Mouse (Mus musculus): ENCODE measurements around the gene Snta1.

Snta1 gene

GRCm38 (mm10) chr2:154407643-154408445 is at the start of gene Snta1:
Gene Snta1 (minus strand): TSS chr2:154408099.
- peak; percentile 41 for DNase-seq (ENCODE audit: low spot score)

- DNase-seq (ENCODE audit: low spot score) = no peak
Measured at GRCm38 (mm10) chr2:154456621-154457020, 48.7 kb upstream of the Snta1 start.

GRCm38 (mm10) chr2:154455776-154456175 is 47.9 kb upstream of the Snta1 start:
- no peak for DNase-seq (ENCODE audit: low spot score)

- DNase-seq (ENCODE audit: low spot score) = no peak
Measured at GRCm38 (mm10) chr2:154454605-154455004, 46.7 kb upstream of the Snta1 start.

- no peak for DNase-seq (ENCODE audit: low spot score)
Measured at GRCm38 (mm10) chr2:154454099-154454498, 46.2 kb upstream of the Snta1 start.

- no peak for DNase-seq (ENCODE audit: low spot score)
Measured at GRCm38 (mm10) chr2:154452951-154453350, 45.1 kb upstream of the Snta1 start.

- DNase-seq (ENCODE audit: low spot score) = no peak
Measured at GRCm38 (mm10) chr2:154448633-154449032, 40.7 kb upstream of the Snta1 start.

GRCm38 (mm10) chr2:154447821-154448220 is 39.9 kb upstream of the Snta1 start:
- DNase-seq (ENCODE audit: low spot score) = no peak

GRCm38 (mm10) chr2:154440453-154440852 is 32.6 kb upstream of the Snta1 start:
- DNase-seq (ENCODE audit: low spot score) = no peak

GRCm38 (mm10) chr2:154437191-154437527 is 29.3 kb upstream of the Snta1 start:
- no peak for DNase-seq (ENCODE audit: low spot score)

- no peak for DNase-seq (ENCODE audit: low spot score)
Measured at GRCm38 (mm10) chr2:154436458-154437190, 28.7 kb upstream of the Snta1 start, which contains the start of gene Cbfa2t2. Gene Cbfa2t2 (plus strand): TSS chr2:154436481.

- peak; percentile 88 for DNase-seq (ENCODE audit: low spot score)
Measured at GRCm38 (mm10) chr2:154436076-154436457, 28.2 kb upstream of the Snta1 start.

GRCm38 (mm10) chr2:154434690-154435089 is 26.8 kb upstream of the Snta1 start:
- no peak for DNase-seq (ENCODE audit: low spot score)

- DNase-seq (ENCODE audit: low spot score) = no peak
Measured at GRCm38 (mm10) chr2:154433391-154433790, 25.5 kb upstream of the Snta1 start.

- no peak for DNase-seq (ENCODE audit: low spot score)
Measured at GRCm38 (mm10) chr2:154432696-154433095, 24.8 kb upstream of the Snta1 start.

GRCm38 (mm10) chr2:154430566-154430965 is 22.7 kb upstream of the Snta1 start:
- no peak for DNase-seq (ENCODE audit: low spot score)

- no peak for DNase-seq (ENCODE audit: low spot score)
Measured at GRCm38 (mm10) chr2:154427853-154428360, 20.0 kb upstream of the Snta1 start.

GRCm38 (mm10) chr2:154426905-154427852 is 19.3 kb upstream of the Snta1 start:
- no peak for DNase-seq (ENCODE audit: low spot score)

GRCm38 (mm10) chr2:154426188-154426904 is 18.4 kb upstream of the Snta1 start:
- DNase-seq (ENCODE audit: low spot score) = no peak

- no peak for DNase-seq (ENCODE audit: low spot score)
Measured at GRCm38 (mm10) chr2:154425522-154425921, 17.6 kb upstream of the Snta1 start.

GRCm38 (mm10) chr2:154423548-154423947 is 15.6 kb upstream of the Snta1 start:
- DNase-seq (ENCODE audit: low spot score) = no peak

Data from urinary bladder, postnatal 10 days (tissue).